Mouse (Mus musculus) spleen, adult 2 months (tissue): ENCODE measurements around the gene Mrpl45.

ENCODE experiments used
- CTCF ChIP-seq: fragments of 200-500 bp; IDR thresholded peaks from 2 replicates; pipeline ENCODE4 v1.5.1; 2011; ENCODE audit warnings: mild to moderate bottlenecking, inconsistent platforms; ENCODE audit not compliant: insufficient read depth, insufficient read length, insufficient replicate concordance; ENCODE audit errors: extremely low read depth
- POLR2A ChIP-seq: fragments of 200-500 bp; IDR thresholded peaks from 2 replicates; pipeline ENCODE4 v1.6.1; 2011; ENCODE audit warnings: low read depth, low read length, inconsistent platforms

- TF ChIP-seq CTCF: no peak
- TF ChIP-seq POLR2A: no peak; the same call in 1 of the 2 replicates
These were observed 46.6 kb downstream of the Mrpl45 start, which contains the start of gene Socs7 for GRCm38 (mm10) chr11:97361948-97362648.
